Mouse (Mus musculus): Measurements from ENCODE around the gene Lrrc3b.

Lrrc3b gene

GRCm38 (mm10) chr14:15438485-15439157 lies at the start of gene Lrrc3b:
Gene Lrrc3b (minus strand): TSS chr14:15438987.
- no peak for DNase-seq (ENCODE audit: low spot score in 2 of 2)

- no peak for DNase-seq (ENCODE audit: low spot score in 2 of 2)
Measured at GRCm38 (mm10) chr14:15477668-15478067, 38.9 kb upstream of the Lrrc3b start.

DNA sequence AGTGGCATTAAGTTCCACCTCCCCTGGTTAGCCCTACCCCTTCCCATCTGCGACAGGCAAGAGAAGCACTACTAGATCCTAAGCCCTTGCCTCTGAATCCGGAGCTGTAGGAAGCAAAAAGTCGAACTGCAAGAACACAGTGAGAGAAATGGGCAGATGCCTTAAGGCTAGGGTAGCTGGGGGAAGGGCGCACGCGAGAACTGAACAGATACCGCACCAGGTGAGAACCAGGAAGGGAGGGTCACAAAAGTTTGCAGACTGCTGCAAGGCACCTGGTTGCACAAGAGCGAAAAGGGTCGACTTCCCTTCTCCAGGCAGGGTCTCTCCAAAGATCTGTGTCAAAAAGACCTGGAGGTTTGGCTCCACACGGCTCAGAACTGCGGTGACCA lies 697 bp downstream of the Lrrc3b start:
- no peak for DNase-seq (ENCODE audit: low spot score in 2 of 2)

DNA sequence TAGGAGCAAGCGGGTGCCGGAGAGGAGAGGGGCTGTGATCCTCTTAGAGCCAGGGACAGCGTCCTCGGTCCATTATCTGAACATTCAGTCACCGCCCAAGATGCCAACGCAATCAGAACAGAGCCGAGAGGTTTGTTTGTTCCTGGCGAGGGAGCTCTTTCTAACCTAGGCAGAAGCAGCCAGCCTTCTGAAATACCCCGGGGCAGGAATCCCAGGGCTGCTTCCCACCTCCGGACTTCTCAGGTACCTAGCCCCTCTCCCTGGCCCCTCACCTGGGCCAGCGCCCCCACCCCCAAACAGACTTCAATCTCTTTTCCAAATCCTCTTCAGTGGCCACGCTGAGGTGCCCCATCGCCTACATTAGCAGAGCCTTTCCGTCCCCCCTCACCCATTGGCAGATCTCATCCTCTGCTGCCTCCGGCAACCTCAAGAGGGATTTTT lies 1.3 kb downstream of the Lrrc3b start:
- no peak for DNase-seq (ENCODE audit: low spot score in 2 of 2)

DNA sequence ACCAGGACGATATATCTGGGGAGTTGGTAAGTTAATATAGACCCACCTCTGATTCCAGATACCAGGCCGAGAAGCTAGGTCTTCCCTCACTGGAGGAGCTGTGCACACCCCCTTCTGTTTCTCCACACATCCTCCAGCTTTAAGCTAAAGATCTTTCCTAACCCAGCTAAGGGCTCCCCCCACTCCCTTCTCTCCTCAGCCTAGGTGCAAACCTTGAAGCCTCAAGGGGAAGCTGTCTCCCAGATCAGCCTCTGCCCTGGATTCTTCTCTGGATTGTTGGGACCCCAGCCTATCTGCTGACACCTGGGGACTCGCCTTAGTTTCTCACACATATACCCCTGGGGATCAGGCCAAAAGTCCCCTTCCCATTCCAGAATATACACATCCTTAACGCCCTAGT lies 1.7 kb downstream of the Lrrc3b start:
- no peak for DNase-seq (ENCODE audit: low spot score in 2 of 2)

DNA sequence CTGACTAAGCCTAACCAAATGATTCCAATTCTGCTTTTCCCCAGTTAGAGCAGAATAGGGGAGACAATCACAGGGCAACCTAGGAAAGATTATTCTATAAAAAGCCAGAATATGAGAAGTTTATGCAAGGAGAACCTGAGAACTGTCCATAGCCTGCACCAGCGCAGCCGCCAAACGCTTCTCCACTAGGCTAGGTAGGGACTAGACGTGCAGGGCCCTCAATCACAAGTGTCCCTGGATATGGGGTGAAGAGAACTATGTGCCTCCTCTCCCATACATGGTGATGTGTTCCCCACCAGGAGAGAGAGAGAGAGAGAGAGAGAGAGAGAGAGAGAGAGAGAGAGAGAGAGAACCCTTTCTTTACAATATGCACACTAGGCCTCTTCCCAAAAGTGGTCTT lies 2.2 kb downstream of the Lrrc3b start:
- DNase-seq (ENCODE audit: low spot score in 2 of 2): no peak

DNA sequence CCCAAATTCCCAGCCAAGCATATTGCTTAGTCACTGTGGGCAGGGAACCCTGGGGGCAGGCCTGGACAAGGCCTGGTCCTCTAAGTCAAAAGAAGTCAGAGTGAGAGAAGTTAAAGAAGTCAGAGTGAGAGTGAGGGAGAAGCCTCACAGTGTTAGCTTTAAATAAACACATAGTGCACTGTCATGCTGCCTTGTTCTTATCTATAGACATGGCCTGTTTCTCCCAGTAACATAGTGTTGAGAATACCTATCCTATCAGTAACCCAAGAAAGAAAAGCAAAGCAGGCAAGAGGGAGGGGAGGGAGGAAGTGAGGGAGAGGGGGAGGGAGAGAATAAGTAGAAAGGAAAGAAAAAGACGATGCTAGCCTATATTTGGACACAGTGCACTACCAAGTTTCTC lies 6.4 kb downstream of the Lrrc3b start:
- DNase-seq (ENCODE audit: low spot score in 2 of 2): no peak

GRCm38 (mm10) chr14:15421624-15422023 lies 17.2 kb downstream of the Lrrc3b start:
- no peak for DNase-seq (ENCODE audit: low spot score in 2 of 2)

GRCm38 (mm10) chr14:15410686-15411534 lies 27.9 kb downstream of the Lrrc3b start:
- no peak for DNase-seq (ENCODE audit: low spot score in 2 of 2)

DNA sequence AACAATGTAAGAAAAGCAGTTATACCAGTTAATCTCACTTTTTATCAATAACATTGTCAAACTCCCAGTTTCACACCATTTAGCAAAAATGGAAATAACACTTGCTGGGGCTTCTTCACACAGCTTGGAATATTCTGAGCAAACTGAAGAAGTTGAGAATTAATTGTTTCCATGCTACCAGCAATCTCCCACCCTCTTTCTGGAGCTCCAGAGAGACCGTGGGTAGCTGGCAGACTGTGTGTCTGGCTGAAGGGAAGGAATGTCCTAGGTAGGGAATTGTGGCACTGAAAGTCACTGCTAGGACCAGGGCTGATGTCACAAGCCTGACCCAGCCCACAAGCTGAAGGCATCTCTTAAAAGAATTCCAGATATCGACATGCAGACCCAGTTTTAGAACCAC lies 53.3 kb downstream of the Lrrc3b start:
- DNase-seq (ENCODE audit: low spot score in 2 of 2): no peak

GRCm38 (mm10) chr14:15384972-15385371 lies 53.8 kb downstream of the Lrrc3b start:
- no peak for DNase-seq (ENCODE audit: low spot score in 2 of 2)

DNA sequence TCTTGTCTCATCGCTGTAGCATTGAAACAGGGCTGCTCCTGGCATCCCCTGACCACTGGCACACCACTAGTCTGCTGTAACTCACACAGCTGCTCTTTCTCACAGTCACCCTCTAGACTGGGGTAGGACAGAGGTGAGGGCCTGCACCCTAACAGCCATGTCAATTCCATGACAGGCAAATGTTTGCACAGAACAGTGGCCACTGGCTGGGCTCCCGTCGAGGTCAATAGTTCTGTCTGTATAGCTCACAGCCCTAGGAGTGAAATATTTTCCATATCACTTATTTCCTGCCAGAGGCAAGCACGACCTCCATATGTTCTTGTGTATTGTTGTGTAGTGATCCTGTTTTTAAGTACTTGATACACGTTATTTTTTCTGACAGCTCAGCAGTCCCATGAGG lies 54.3 kb downstream of the Lrrc3b start:
- DNase-seq (ENCODE audit: low spot score in 2 of 2): no peak

- DNase-seq (ENCODE audit: low spot score in 2 of 2): no peak
Measured at GRCm38 (mm10) chr14:15383133-15383532, 55.7 kb downstream of the Lrrc3b start.

DNA sequence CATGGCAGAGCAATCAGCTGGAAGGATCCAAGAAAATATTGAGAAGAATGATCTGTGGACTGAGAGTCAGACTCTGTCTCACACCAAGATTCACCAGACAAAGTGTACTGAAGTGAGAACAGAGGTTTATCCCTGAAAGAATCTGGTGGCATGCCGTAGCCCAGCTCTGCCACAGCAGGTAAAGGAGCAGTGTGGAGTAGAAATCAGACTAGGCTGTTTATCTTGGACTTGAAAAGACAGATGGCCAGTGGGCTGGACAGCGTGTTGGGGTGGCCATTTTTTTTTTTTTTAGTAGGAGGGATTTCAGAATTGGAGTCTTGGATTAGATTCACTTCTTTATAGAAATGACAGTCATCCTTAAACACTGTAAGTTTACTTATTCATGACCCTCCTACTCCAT lies 61.4 kb downstream of the Lrrc3b start:
- no peak for DNase-seq (ENCODE audit: low spot score in 2 of 2)

GRCm38 (mm10) chr14:15376786-15377185 lies 62.0 kb downstream of the Lrrc3b start:
- no peak for DNase-seq (ENCODE audit: low spot score in 2 of 2)

DNA sequence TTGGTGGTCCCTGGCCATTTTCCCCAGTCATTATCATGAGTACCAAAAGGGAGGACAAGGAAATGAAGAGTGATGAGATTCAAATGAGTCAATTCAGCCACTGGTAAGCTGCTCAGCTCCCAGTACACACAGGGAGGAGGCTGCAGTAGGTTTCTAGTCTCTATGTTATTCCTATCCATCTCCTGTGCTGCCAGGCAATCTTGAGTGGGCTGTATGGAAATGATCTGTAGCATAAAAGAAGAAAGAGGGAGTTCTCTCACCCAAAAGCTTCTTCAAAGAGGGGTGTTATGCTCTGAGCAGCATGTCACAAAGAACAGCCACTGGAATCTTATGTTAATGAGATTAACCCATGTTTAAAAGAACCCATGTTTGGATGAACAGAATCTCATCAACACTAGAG lies 64.5 kb downstream of the Lrrc3b start:
- no peak for DNase-seq (ENCODE audit: low spot score in 2 of 2)

DNA sequence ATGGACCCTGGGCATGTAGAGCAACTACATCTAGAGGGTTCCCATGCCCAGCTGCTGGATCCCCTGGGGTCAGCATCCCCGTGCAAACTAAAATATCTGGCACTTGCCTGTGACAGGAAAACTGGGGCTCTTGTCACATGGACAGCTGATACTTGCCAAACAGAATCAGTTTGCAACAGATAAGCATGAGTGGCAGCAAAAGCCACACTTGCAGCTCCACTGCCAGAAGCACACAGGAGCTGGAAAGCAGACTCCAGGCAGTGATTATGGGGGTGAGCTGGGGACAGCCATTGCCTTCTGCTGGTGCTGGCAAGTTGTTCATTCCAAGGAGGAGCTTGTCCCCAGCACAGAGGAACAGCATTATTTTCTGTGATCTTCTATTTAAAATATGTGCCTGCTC lies 65.8 kb downstream of the Lrrc3b start:
- no peak for DNase-seq (ENCODE audit: low spot score in 2 of 2)

DNA sequence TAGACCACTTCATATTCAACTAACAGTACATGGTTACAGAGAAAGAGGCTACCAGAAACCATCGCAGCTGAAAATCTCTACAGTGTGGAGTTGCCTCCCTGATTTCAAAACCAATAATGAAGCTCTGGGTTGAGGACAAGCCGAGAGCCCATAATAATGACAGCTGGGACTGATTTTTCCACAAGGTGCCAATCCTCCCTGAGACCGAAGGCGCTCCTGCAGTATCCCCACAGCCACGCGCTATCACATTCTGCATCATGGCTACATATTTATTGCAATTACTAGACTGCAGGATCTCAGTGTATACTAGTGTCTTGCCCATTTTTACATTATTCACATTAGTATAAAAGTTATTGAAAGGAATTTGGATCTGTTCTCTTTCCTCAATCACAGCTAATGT lies 73.7 kb downstream of the Lrrc3b start:
- DNase-seq (ENCODE audit: low spot score in 2 of 2): no peak

DNA sequence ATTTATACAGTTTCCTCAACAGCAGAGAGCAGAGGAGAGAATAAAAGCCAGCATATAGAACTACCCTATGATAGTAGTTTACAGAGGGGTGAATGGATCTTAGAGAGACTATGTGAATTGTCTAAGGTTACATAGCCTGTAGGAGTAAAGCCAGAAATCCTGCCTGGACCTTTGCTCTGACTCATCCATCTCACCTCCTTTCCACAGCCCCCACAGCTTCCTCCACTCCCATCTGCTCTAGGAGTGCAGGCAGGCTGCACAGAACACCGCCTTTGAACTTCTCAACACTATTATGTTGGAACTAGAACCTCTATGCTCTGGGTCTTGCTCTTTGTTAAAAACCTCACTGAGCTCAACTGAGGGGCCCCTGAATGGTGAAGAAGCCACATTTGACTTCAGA lies 78.9 kb downstream of the Lrrc3b start:
- no peak for DNase-seq (ENCODE audit: low spot score in 2 of 2)

DNA sequence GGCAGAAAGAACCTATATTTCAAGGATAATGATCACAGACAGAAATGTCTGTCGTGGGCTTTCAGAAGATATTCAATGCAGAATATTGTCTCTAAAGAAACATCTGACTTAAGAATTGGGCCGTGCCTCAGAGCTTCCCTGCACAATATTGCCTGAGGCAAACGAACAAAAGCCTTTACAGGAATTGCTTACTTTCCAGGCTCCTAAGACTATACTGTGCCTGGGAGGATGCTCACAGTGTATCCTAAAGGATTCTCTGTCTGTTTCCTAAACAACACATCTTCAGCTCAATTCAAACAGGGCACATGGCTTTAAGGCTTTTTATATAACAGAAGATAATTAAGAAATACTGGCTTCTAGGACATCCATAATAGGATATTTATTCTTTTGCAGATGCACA lies 79.7 kb downstream of the Lrrc3b start:
- DNase-seq (ENCODE audit: low spot score in 2 of 2): no peak

DNA sequence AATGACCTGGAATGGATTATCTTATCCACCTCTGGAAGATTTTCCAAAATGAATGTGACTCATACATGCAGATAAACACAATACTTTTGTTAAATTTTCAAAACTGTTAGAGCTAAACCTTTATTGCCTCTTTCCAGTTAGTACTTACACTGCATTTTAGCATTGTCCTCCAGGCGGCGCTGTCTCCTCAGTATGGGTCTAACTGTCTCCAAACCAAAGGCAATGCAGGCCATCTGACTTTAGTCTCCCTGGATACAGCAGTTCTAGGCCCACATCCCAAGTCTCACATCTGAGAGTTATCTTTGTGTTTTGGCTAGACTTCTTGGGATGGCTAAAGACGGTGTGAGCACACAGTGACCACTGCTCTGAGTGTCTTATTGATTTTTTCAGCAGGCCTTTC lies 83.3 kb downstream of the Lrrc3b start:
- peak; percentile 43 to 72 for DNase-seq (ENCODE audit: low spot score in 2 of 2)

GRCm38 (mm10) chr14:15354299-15354698 lies 84.5 kb downstream of the Lrrc3b start:
- DNase-seq (ENCODE audit: low spot score in 2 of 2): no peak

- DNase-seq (ENCODE audit: low spot score in 2 of 2): no peak
Measured at GRCm38 (mm10) chr14:15333130-15333529, 105.7 kb downstream of the Lrrc3b start.

Measured in spleen, postnatal 14 days (tissue).